Mouse (Mus musculus) heart, postnatal 36 days (tissue): Measurements from ENCODE around the gene Rtca. TPM values are rescaled to one million over a fixed set of nuclear protein-coding genes. Genes with fewer than 3 reads are reported as not detected.

ENCODE experiments used
- DNase-seq, 2 experiments: peaks; one replicate each; pipeline ENCODE4 v3.0.0; 2021 to 2022
- intact Hi-C: fragments of 180-260 bp; cut with DNase I; formaldehyde crosslinking; loops from one replicate; pipeline ENCODE4 v1.15.1; 2025
- total RNA-seq, 2 experiments: library from RNA; stranded (reverse); gene quantifications; 2 replicates each; pipeline ENCODE4 v1.2.3; 2021

The Rtca gene
- 10 to 100 TPM; 20.2 to 21.0 TPM for total RNA-seq

DNA sequence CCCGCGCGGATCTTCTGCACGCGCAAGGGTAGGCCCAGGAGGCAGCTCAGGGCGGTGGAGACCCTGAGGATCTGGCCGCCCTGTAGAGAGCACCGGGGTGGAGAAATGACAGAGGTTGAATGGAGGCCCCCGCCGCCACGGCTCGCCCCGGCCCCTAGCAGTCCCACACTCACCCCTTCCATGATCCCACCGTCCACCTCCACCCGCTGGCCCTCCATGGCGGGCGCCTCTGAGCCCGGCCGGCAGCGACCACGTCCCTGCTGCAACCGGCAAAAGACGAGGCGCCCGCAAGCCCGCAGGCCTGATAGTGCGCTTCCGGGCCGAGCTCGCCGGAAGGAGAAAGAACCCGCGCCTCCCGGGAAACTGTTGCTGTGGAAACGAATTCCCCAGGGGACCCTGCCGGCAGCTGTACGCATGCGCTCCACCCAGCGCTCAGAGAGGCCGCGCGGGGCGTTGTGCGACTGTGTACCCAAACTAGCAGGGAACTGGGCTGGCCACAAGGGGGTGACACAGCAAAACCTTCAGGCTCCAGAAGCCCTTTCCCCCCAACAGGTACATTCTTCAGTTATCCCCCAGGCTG is at the start of gene Rtca:
Gene Rtca, minus strand, starts transcription at position 437 of the 580 bp plus-strand sequence.
- intact Hi-C loops, result loop anchor here (2.0 to 5.0 kb wide), 7 partner anchors 55 to 476 kb away; partner anchors contain the start of genes Cdc14a, Lrrc39 and Sass6
- peak; percentile 99 to 100 for DNase-seq

GRCm38 (mm10) chr3:116551362-116551761 is 43.4 kb upstream of the Rtca start:
- intact Hi-C loops, result no loop called here
- DNase-seq, result no peak

- intact Hi-C loops, result no loop called here
- DNase-seq, result no peak
Measured at GRCm38 (mm10) chr3:116547430-116547829, 39.4 kb upstream of the Rtca start.

DNA sequence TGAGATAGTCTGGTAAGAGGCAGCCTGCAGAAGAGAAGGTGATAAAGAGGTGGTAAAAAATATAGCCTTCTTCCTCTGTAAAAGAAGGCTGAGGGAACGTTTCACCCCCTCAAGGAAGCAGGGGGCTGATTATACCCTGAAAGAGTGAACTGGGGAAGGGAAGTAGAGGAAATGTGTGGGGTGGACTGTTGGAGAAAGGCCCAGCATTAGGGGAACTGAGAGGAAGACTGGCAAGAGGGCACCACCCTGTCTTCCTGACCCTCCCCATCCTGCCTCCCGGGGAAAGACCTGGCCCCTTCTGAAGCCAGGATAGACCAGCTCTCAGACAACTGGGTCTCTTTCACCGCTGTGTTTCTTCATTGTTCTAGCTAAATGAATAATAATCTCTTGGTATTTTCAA is 34.5 kb upstream of the Rtca start:
- DNase-seq, result no peak
- intact Hi-C loops, result no loop called here

DNA sequence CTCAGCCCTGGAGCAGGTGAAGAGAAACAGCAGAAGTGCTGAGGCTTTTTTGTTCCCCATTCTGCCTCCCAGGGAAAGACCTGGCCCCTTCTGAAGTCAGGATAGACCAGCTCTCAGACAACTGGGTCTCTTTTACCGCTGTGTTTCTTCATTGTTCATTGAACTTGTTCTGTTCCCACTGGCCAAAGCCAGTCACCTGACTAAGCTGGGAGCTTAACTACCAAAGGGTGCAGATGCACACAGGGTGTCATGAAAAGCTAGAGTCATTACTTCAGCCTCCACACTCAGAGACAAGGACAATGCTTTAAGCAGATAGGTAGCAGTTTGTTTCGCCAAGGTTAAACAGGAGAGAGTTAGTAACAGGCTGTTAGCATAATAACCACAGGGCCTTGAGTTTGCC is 34.1 kb upstream of the Rtca start:
- intact Hi-C loops, result no loop called here
- no peak for DNase-seq

DNA sequence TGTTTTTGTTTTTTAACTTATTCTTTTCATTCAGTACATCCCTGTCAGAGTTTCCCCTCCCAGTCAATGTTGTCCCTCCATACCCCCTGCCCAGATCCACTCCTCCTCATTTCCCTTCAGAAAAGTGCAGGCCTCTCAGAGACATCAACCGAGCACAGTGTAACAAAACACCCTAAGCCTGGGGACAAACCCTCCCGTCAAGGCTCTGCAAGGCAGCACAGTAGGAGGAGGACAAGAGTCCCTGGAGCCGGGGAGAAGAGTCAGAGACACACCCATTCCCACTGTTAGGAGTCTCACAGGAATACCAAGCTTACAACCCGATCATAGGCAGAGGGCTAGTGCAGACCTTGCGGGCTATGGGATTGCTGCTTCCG is 29.2 kb upstream of the Rtca start:
- intact Hi-C loops, result no loop called here
- no peak for DNase-seq

- intact Hi-C loops, result no loop called here
- peak; percentile 50 to 56 for DNase-seq
Measured at GRCm38 (mm10) chr3:116536428-116537199, 28.6 kb upstream of the Rtca start.

DNA sequence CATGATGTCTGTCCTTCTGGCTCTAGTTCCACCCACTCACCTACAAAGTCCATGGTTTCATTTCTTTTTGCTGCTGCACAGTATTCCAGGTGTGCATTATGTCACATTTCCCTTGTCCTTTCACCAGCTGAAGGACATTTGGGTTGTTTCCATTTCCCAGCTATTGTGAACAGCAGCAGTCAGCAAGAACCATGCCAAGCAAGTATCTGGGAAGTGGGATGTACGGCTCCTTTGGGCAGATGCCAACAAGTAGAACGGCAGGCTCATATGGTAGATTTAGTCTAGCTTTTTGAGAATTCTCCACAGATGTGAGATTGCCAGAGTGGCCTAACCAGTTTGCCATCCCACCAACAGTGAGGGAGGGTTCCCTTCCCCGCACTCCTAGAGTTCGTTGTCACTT is 22.8 kb upstream of the Rtca start:
- DNase-seq, result no peak
- intact Hi-C loops, result no loop called here

- DNase-seq, result no peak
- intact Hi-C loops, result no loop called here
Measured at GRCm38 (mm10) chr3:116529741-116530140, 21.7 kb upstream of the Rtca start.

- intact Hi-C loops, result no loop called here
Measured at GRCm38 (mm10) chr3:116520141-116520761, 12.2 kb upstream of the Rtca start.

GRCm38 (mm10) chr3:116512904-116513716 is 5.1 kb upstream of the Rtca start, which contains the start of gene Dbt:
Gene Dbt, plus strand, starts transcription at chr3:116513070.
- intact Hi-C loops, result loop anchor here (5.0 kb wide), 1 partner anchor 149 kb away; the partner anchor contains the start of gene Mfsd14a
- peak; percentile 80 to 82 for DNase-seq

More at GRCm38 (mm10) chr3:116520141-116520761, 12.2 kb upstream of the Rtca start:
- DNase-seq, result no peak

DNA sequence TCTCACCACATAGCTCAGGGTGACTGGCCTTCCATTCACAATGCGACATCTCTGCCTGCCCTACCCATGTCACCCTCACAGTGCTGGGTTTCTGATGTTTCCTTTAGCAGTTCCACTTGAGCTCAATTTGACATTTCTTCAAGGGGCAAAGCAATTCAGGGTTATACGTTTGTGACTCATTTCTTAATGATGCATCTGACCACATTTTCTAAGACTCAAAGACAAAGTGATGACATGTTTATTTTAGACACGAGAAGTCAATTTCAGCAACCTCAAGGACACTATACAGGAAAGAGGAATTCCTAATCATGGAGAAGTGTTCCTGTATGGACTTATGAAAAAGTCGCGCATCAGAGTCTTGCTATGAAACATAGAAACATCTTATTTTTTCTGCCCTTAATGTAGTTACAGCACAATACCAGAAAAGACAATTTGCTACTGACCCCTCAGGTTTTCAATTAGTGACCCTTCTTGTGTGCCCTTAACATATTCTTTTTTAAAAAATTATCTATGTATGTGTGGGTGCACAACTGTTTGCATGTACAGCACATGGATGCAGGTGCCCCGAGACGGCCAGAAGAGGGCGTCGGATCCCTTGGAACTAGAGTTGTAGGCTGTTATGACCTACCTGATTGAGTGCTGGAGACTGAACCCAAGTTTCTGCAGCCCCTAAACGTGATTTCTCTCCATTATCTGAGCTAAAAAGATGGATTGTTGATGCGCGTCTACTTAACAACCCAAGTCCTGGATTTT is 4.3 kb upstream of the Rtca start:
- peak in 1 of 2 experiments; percentile 26 for DNase-seq
- intact Hi-C loops, result loop anchor here (5.0 kb wide), 1 partner anchor 150 kb away; the partner anchor contains the start of gene Mfsd14a

DNA sequence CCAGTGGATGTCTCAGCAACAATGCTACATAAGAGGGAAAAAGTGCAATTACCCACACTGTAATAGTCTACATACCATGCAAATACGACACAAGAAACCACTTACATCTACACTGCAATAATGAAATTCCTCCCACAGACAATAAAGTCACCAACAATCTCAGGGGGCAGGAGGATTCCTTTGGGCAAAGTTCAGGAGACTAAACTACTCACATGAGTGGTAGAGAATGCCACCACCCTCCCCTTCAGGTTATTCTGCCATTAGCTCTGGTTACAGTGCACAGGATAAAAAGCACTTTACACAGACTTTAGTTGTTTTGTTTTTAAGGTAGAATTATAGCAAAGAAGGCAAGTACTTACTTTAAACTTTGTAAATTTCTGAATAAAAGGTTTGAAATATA is 12.3 kb downstream of the Rtca start:
- intact Hi-C loops, result no loop called here

DNA sequence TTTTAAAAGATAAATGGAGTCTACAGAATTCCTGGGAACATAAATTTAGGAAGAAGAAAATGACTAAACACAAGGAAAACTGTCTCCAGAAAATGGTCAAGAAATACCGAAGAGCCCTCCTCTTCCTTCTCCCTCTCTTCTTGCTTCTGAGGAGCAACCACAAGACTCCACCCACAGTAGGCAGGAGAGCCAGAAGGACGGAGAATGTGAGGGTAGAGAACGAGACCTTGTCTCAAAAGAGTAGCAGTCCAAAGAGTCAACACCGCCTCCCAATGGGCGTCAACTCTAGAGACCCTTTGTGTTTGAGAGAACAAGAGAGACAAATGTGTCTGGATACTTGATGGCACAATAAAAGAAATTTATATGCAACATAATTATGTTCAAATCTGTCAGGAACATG is 14.3 kb downstream of the Rtca start:
- intact Hi-C loops, result loop anchor here (1.0 to 5.0 kb wide), 2 partner anchors 66 to 161 kb away; no protein-coding TSS in a partner anchor
- no peak for DNase-seq

More for the DNA sequence above, 12.3 kb downstream of the Rtca start:
- no peak for DNase-seq

DNA sequence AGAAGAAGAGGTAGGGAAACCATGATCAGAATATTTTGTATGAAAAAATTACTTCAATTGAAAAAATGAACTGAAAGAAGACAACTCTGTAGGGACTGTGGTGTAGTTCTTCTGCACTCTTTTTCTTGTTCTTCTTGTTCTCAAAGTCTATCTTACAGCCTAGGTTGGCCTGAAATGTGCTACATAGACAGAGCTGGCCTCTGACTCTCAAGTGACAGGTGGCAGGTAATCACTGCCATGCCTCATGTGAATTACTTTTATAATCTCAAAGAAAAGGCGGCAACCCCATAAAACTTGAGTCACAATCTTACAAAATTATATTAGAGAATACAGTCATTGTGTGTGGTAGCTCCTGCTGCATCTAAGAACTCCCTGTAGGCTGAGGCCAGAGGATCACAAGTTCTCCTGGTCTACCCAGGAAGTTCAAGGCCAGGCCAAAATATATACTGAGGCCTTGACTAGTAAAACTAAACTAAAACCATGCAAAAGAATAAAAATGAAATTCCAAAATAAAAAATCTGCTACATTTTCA is 16.0 kb downstream of the Rtca start:
- intact Hi-C loops, result loop anchor here (5.0 kb wide), 1 partner anchor 65 kb away; no protein-coding TSS in a partner anchor
- no peak for DNase-seq

DNA sequence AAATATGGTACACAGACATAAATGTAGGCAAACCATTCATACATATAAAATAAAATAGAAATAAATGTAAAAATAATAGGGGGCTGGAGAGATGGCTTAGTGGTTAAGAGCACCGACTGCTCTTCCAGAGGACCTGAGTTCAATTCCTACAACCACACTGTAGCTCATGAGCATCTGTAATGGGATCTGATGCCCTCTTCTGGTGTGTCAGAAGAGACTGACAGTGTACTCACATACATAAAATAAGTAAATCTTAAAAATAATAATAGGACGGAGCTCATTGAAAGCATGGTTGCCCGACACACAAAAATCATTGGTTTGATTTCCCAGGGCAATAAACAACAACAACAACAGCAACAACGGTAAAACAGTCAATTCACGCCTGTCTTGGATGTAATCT is 17.1 kb downstream of the Rtca start:
- intact Hi-C loops, result loop anchor here (5.0 kb wide), 1 partner anchor 64 kb away; no protein-coding TSS in a partner anchor
- no peak for DNase-seq

GRCm38 (mm10) chr3:116483271-116483670 is 24.7 kb downstream of the Rtca start:
- no peak for DNase-seq
- intact Hi-C loops, result no loop called here

- DNase-seq, result no peak
- intact Hi-C loops, result no loop called here
Measured at GRCm38 (mm10) chr3:116482724-116483123, 25.3 kb downstream of the Rtca start.

DNA sequence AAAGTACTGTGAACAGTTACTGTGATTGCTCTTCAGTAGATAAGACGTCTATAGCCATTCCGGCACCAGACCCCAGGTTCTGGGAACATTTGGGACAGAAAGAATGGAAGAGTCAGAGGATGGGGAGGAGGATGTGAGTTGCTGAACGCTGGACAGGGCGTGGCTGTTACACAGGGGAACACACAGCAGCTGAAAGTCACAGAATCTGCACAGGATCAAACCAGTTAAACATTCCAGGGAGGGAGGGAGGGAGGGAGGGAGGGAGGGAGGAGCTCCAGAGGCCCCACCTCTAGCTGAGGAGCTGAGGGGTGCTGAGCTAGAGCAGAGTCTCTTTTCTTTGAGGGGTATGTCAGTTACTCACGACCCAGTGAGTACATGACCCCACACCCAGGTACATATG is 27.1 kb downstream of the Rtca start:
- DNase-seq, result no peak
- intact Hi-C loops, result no loop called here
